Comparison of ENCODE assay signal across 8 mouse cellular contexts in genomic region chr1:131137717-131138118, GRCm38 (mm10). TPM values are rescaled to one million over a fixed set of nuclear protein-coding genes. Genes with fewer than 3 reads are reported as not detected.
DNase-seq lines count a peak whose midpoint lies in the region; ATAC-seq lines count a peak whose summit lies in the region.

No protein-coding gene starts in this region.

- no peaks in the 10 kb centered on the region for H3K27me3 ChIP-seq in forebrain, embryonic 10.5 days (ENCODE audit: poor library complexity, severe bottlenecking)
- H3K27me3 ChIP-seq in limb, embryonic 15.5 days: peaks cover 3% of the 10 kb centered on the region; the same call in 1 of the 2 replicates
- no peaks in the 10 kb centered on the region for H3K27me3 ChIP-seq in stomach, embryonic 15.5 days (replicated peaks)

- H3K9ac ChIP-seq in limb, embryonic 15.5 days: peak overlapping the region; percentile 51
- peak overlapping the region; percentile 77 for H3K9ac ChIP-seq in stomach, embryonic 15.5 days

- peaks cover 51% of the 10 kb centered on the region for H3K4me1 ChIP-seq in forebrain, embryonic 10.5 days
- 0 out of 2 replicates have a peak, but pooled peaks cover 7% of the 10 kb centered on the region for H3K4me1 ChIP-seq in limb, embryonic 15.5 days
- H3K4me1 ChIP-seq in stomach, embryonic 15.5 days: no peaks in the 10 kb centered on the region

- H3K27ac ChIP-seq in forebrain, embryonic 10.5 days: peak overlapping the region; percentile 98
- peak overlapping the region; percentile 93 for H3K27ac ChIP-seq in limb, embryonic 15.5 days
- H3K27ac ChIP-seq in stomach, embryonic 15.5 days: peak overlapping the region; percentile 94; the same call in 1 of the 2 replicates

- intact Hi-C loops in left cerebral cortex, postnatal 4 days (cut with DNase I): loop anchor here (10.0 kb wide), 1 partner anchor 263 kb away; no protein-coding TSS in a partner anchor

- peak; percentile 41 for DNase-seq in left cerebral cortex, postnatal 4 days
- DNase-seq in left cerebral cortex, adult 8-10 months (ENCODE audit: low spot score in 2 of 2): no peak
- DNase-seq in brain, adult 2 months (ENCODE audit: low read depth, low spot score): peak; percentile 32
- DNase-seq in forebrain, embryonic 10.5 days (ENCODE audit: extremely low spot score, low spot score): no peak
- no peak for DNase-seq in frontal cortex, adult 2 months (ENCODE audit: extremely low spot score in 1 of 2, low spot score in 1 of 2)

- H3K4me3 ChIP-seq in forebrain, embryonic 10.5 days: peak overlapping the region; percentile 86
- peak overlapping the region; percentile 92 for H3K4me3 ChIP-seq in limb, embryonic 15.5 days
- peak overlapping the region; percentile 93 for H3K4me3 ChIP-seq in stomach, embryonic 15.5 days (replicated peaks)

- peaks cover 32% of the 10 kb centered on the region for H3K36me3 ChIP-seq in forebrain, embryonic 10.5 days (replicated peaks)
- H3K36me3 ChIP-seq in limb, embryonic 15.5 days: no peaks in the 10 kb centered on the region
- H3K36me3 ChIP-seq in stomach, embryonic 15.5 days: no peaks in the 10 kb centered on the region

- WGBS in forebrain, embryonic 10.5 days: 0% methylated on average over 35 of the region's 36 CpGs
- 2% methylated on average over 24 of the region's 36 CpGs for WGBS in limb, embryonic 15.5 days
- WGBS in stomach, embryonic 15.5 days: 0% methylated on average over 33 of the region's 36 CpGs

- H3K9me3 ChIP-seq in forebrain, embryonic 10.5 days: no peaks in the 10 kb centered on the region
- no peaks in the 10 kb centered on the region for H3K9me3 ChIP-seq in limb, embryonic 15.5 days
- H3K9me3 ChIP-seq in stomach, embryonic 15.5 days: no peaks in the 10 kb centered on the region

- peak; percentile 67 for ATAC-seq in limb, embryonic 15.5 days (ENCODE audit: insufficient number of reproducible peaks, low FRiP score, low TSS enrichment, low read depth)
- peak; percentile 75 for ATAC-seq in stomach, embryonic 15.5 days (ENCODE audit: insufficient read depth, low FRiP score, low read depth)
- no peak for ATAC-seq in granulocyte monocyte progenitor cell, adult 5-6 weeks (replicated peaks; ENCODE audit: poor library complexity, severe bottlenecking)

- peak overlapping the region; percentile 92 for H3K4me2 ChIP-seq in limb, embryonic 15.5 days
- peak overlapping the region; percentile 90 for H3K4me2 ChIP-seq in stomach, embryonic 15.5 days

RNA-seq across cellular contexts. Expression of gene Dyrk3, which starts 0.4 kb away (rescaled TPM):
- 10 to 100 TPM; 15.8 to 16.9 TPM for total RNA-seq in left cerebral cortex, postnatal 4 days (2021)
- 10 to 100 TPM in 2 of 4 experiments, 1 to 10 TPM in 2; 7.8 to 11.0 (median 9.7) TPM for total RNA-seq in left cerebral cortex, adult 8-10 months (2022)
- polyA plus RNA-seq in forebrain, embryonic 10.5 days (2016; fragmentation: Nextera tagmentation; extraction: Ambion mirVana): 13.3 and 15.5 TPM in 2 replicates
- polyA plus RNA-seq in limb, embryonic 15.5 days (2015; fragmentation: Nextera tagmentation; extraction: Ambion mirVana): 2.2 and 3.1 TPM in 2 replicates
- 4.7 and 5.4 TPM in 2 replicates for polyA plus RNA-seq in stomach, embryonic 15.5 days (2015; fragmentation: Nextera tagmentation; extraction: Ambion mirVana)
- 6.1 and 6.2 TPM in 2 replicates for total RNA-seq in granulocyte monocyte progenitor cell, adult 5-6 weeks (2014; fragmentation: Nextera tagmentation)
- total RNA-seq in granulocyte monocyte progenitor cell, adult 5-6 weeks (2017): 4.1 and 6.3 TPM in 2 replicates
- 4.9 and 5.0 TPM in 2 replicates for polyA plus RNA-seq in frontal cortex, adult 2 months (2012; rRNA removed)

RNA-seq across cellular contexts. Expression of gene Eif2d, which starts 15.3 kb away (rescaled TPM):
- 10 to 100 TPM; 40.8 to 45.0 TPM for total RNA-seq in left cerebral cortex, postnatal 4 days (2021)
- 10 to 100 TPM; 33.1 to 38.1 (median 34.4) TPM for total RNA-seq in left cerebral cortex, adult 8-10 months (2022)
- polyA plus RNA-seq in forebrain, embryonic 10.5 days (2016; fragmentation: Nextera tagmentation; extraction: Ambion mirVana): 66.9 and 70.2 TPM in 2 replicates
- 60.5 and 61.4 TPM in 2 replicates for polyA plus RNA-seq in limb, embryonic 15.5 days (2015; fragmentation: Nextera tagmentation; extraction: Ambion mirVana)
- 54.6 and 64.1 TPM in 2 replicates for polyA plus RNA-seq in stomach, embryonic 15.5 days (2015; fragmentation: Nextera tagmentation; extraction: Ambion mirVana)
- total RNA-seq in granulocyte monocyte progenitor cell, adult 5-6 weeks (2014; fragmentation: Nextera tagmentation): 43.3 and 44.9 TPM in 2 replicates
- total RNA-seq in granulocyte monocyte progenitor cell, adult 5-6 weeks (2017): 17.1 and 25.6 TPM in 2 replicates
- 52.9 and 54.2 TPM in 2 replicates for polyA plus RNA-seq in frontal cortex, adult 2 months (2012; rRNA removed)

RNA-seq across cellular contexts. Expression of gene Mapkapk2, which starts 40.1 kb away (rescaled TPM):
- 10 to 100 TPM; 32.1 to 35.4 TPM for total RNA-seq in left cerebral cortex, postnatal 4 days (2021)
- 10 to 100 TPM; 28.3 to 33.7 (median 31.7) TPM for total RNA-seq in left cerebral cortex, adult 8-10 months (2022)
- polyA plus RNA-seq in forebrain, embryonic 10.5 days (2016; fragmentation: Nextera tagmentation; extraction: Ambion mirVana): 41.1 and 41.3 TPM in 2 replicates
- 27.7 and 36.1 TPM in 2 replicates for polyA plus RNA-seq in limb, embryonic 15.5 days (2015; fragmentation: Nextera tagmentation; extraction: Ambion mirVana)
- polyA plus RNA-seq in stomach, embryonic 15.5 days (2015; fragmentation: Nextera tagmentation; extraction: Ambion mirVana): 45.8 and 49.5 TPM in 2 replicates
- 212 and 254 TPM in 2 replicates for total RNA-seq in granulocyte monocyte progenitor cell, adult 5-6 weeks (2014; fragmentation: Nextera tagmentation)
- total RNA-seq in granulocyte monocyte progenitor cell, adult 5-6 weeks (2017): 209 and 233 TPM in 2 replicates
- 27.6 and 28.6 TPM in 2 replicates for polyA plus RNA-seq in frontal cortex, adult 2 months (2012; rRNA removed)

Comparison
In these comparisons a context has a peak if more than half of its experiments do, and no peak if none do; other contexts are left out.
1. DNase-seq: peak in left cerebral cortex, postnatal 4 days (single experiment) and brain, adult 2 months (single experiment); none in left cerebral cortex, adult 8-10 months (0 of 2), forebrain, embryonic 10.5 days (single experiment) and frontal cortex, adult 2 months (0 of 2).
2. Peak in every context shown above with its lines, with median percentiles within 50 percentile points of each other: H3K27ac ChIP-seq and H3K4me3 ChIP-seq.